In the genomic region with DNA sequence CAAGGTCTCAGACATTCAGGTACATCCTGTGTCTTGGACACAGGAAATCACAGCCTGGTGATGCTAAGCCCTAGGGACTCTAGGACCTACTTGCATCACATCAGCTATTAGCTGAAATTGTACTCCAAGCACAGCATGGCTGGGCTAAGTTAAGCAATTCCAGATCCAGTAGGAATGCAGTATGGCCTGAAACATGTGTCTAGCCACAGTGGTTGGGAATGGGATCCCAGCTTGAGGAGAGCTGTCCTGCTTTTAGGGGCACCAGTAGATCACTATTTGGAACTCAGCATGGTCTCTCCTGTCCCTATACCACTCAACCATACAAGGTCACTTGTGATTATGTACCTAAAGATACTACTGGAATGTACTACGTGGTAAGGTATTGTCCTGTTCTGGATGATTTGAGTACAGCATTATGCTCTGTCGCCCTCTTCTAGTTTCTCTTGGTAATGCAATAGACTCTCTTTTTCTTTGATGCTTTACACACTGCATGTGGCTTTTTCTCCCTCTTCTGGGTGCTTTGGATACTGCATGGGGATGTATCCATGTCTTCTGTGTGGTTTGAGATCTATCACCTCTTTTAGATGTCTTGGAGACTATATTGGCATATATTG, we compare ENCODE assay signal across 8 mouse cellular contexts.
DNase-seq lines count a peak whose midpoint lies in the region; ATAC-seq lines count a peak whose summit lies in the region.

No protein-coding gene starts in this region.

- no peaks in the 10 kb centered on the region for H3K4me1 ChIP-seq in heart, embryonic 11.5 days (ENCODE audit: control insufficient read depth, insufficient read depth, low read length)
- H3K4me1 ChIP-seq in midbrain, embryonic 16.5 days (ENCODE audit: control insufficient read depth, insufficient read depth, low read length): no peaks in the 10 kb centered on the region

- no peak overlapping the region for H3K27ac ChIP-seq in heart, embryonic 11.5 days (ENCODE audit: low read depth, low read length)
- no peak overlapping the region for H3K27ac ChIP-seq in midbrain, embryonic 16.5 days (ENCODE audit: low read length)

- 13% methylated on average over 2 of the region's 2 CpGs for WGBS in heart, embryonic 11.5 days (ENCODE audit: insufficient replicate concordance)
- WGBS in large intestine, adult 2 months: 6% methylated on average over 2 of the region's 2 CpGs
- 19% methylated on average over 2 of the region's 2 CpGs for WGBS in midbrain, embryonic 16.5 days

- H3K9ac ChIP-seq in heart, embryonic 11.5 days (ENCODE audit: low read depth, low read length): no peak overlapping the region
- no peak overlapping the region for H3K9ac ChIP-seq in midbrain, embryonic 16.5 days (ENCODE audit: low read depth, low read length)

- H3K4me2 ChIP-seq in heart, embryonic 11.5 days: no peak overlapping the region
- H3K4me2 ChIP-seq in midbrain, embryonic 16.5 days (ENCODE audit: low read length): no peak overlapping the region

- no peak overlapping the region for H3K4me3 ChIP-seq in heart, embryonic 11.5 days (ENCODE audit: low read depth, low read length)
- no peak overlapping the region for H3K4me3 ChIP-seq in midbrain, embryonic 16.5 days (ENCODE audit: low read depth, low read length)

- H3K36me3 ChIP-seq in heart, embryonic 11.5 days (ENCODE audit: control insufficient read depth, insufficient read depth, low read length): no peaks in the 10 kb centered on the region
- H3K36me3 ChIP-seq in midbrain, embryonic 16.5 days (ENCODE audit: control insufficient read depth, insufficient read depth, low read length): no peaks in the 10 kb centered on the region

- ATAC-seq in heart, embryonic 11.5 days (replicated peaks; ENCODE audit: insufficient number of reproducible peaks, low FRiP score, low TSS enrichment): no peak
- ATAC-seq in midbrain, embryonic 16.5 days: peak; percentile 80
- ATAC-seq in monocyte, adult 5-6 weeks (replicated peaks; ENCODE audit: insufficient number of reproducible peaks, low FRiP score, low TSS enrichment, poor library complexity, severe bottlenecking): no peak

- peak; percentile 10 for DNase-seq in heart, postnatal 4 days
- DNase-seq in adipocyte (ENCODE audit: low spot score): peak; percentile 14
- DNase-seq in frontal cortex, adult 2 months (ENCODE audit: extremely low spot score in 1 of 2, low spot score in 1 of 2): peak; percentile 52 to 89
- peak; percentile 16 for DNase-seq in large intestine, adult 2 months (ENCODE audit: low read depth, low spot score)
- no peak for DNase-seq in lung, postnatal 36 days

- no peaks in the 10 kb centered on the region for H3K27me3 ChIP-seq in heart, embryonic 11.5 days (ENCODE audit: control insufficient read depth, insufficient read depth, low read length)
- H3K27me3 ChIP-seq in midbrain, embryonic 16.5 days (ENCODE audit: control insufficient read depth, insufficient read depth, low read depth, low read length): no peaks in the 10 kb centered on the region

- H3K9me3 ChIP-seq in heart, embryonic 11.5 days (replicated peaks; ENCODE audit: control insufficient read depth, low read length): no peaks in the 10 kb centered on the region
- no peaks in the 10 kb centered on the region for H3K9me3 ChIP-seq in midbrain, embryonic 16.5 days (replicated peaks; ENCODE audit: control insufficient read depth, low read length, poor library complexity, severe bottlenecking)
